Mouse (Mus musculus): ENCODE data around the gene Nceh1. TPM values are rescaled to one million over a fixed set of nuclear protein-coding genes. Genes with fewer than 3 reads are reported as not detected.

The Nceh1 gene
- polyA plus RNA-seq, 1 experiment from 2014 or later: 4.3 TPM

DNA sequence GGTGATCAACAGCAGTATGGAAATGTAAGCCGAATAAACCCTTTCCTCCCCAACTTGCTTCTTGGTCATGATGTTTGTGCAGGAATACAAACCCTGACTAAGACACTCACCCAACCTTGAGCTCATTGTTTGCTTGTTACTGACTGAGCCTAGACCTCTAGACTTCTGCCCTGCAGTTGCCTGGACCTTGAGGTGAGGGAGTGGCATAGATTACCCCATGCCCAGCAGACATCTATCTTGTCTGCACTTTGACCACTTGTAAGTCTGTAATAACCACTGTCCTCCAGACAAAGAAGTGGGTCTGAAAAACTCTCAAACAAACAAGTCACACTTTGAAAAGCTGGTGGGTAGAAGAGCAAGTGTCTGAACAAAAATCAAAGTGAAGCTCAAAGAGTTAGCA, 136.9 kb downstream of the Nceh1 start:
- Histone ChIP-seq H3K4me3 (no peak overlapping the region), H3K27ac (no peak overlapping the region), H3K27me3 (no peaks in the 10 kb centered on the region), H3K9ac (no peak overlapping the region), H3K9me3 (no peaks in the 10 kb centered on the region), H3K4me2 (replicated peaks) (no peak overlapping the region), H3K36me3 (no peaks in the 10 kb centered on the region), H3K4me1 (no peaks in the 10 kb centered on the region)
- WGBS: 80% methylated on average over 1 of the region's 1 CpGs
- no peak for ATAC-seq (ENCODE audit: insufficient number of reproducible peaks, insufficient read depth, low FRiP score, low TSS enrichment)

DNA sequence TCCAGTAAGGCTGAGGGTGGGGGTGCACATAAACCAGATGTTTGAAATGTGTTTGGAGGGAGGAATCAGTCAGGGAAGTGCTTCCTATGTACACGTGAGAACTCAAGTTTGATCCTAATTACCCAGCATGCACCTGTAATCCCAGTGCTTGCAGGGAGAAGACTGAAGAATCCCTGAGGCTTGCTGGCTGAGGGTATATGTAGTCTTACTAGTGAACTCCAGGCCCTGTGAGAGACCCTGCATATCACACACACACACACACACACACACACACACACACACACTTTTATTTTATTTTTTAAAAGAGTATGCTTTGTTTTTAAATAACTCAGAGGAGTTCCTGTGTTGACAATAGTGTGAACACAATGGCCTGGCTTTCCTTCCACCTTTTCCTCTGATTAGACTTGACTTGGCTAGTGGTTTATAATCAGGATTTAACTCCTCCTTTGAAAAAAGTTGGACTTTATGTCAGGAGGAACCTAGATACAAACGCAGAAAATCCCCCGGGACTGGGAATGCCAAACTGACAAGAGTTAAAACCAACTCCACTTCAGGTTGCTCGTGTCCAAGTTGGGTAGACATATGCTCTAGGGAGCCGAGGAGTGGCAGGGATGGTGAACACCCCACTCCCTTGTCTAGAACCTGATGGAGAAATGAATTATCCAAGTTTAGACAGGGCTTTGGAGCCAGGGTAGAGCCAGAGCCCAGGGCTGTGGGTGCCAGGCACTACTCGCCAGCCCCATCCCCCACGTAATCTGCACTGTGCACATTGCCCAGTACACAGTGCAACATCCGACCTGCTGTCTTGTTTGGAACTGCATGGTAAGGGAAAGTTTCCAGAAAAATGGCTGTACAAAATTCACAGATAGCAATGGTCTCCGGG, 138.1 kb downstream of the Nceh1 start:
- ATAC-seq (ENCODE audit: insufficient number of reproducible peaks, insufficient read depth, low FRiP score, low TSS enrichment): no peak
- 76% methylated on average over 9 of the region's 9 CpGs for WGBS
- no peak overlapping the region for H3K9ac ChIP-seq

DNA sequence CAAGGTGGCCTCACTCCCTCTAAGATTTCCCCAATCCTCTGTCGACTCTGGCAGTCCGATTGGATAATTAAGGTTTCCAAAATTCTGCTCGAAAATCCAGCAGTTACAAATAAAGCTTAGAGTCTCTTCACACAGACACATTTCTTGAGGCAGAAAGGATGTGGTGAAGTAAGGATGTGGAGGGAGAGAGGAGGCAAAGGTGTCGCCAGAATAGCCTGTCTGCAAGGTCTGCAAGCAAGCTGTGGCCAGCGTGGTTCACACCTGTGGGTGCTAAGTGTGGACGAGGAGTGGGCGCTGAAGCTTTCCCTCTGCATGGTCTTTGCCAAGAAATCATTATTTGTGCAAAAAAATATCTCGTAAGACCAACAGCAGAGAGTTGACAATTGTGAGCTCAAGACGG, 139.8 kb downstream of the Nceh1 start:
- Histone ChIP-seq H3K36me3 (no peaks in the 10 kb centered on the region), H3K27me3 (no peaks in the 10 kb centered on the region), H3K9me3 (no peaks in the 10 kb centered on the region), H3K4me1 (no peaks in the 10 kb centered on the region), H3K4me2 (replicated peaks) (no peak overlapping the region), H3K9ac (no peak overlapping the region), H3K27ac (no peak overlapping the region), H3K4me3 (no peak overlapping the region)
- 84% methylated on average over 9 of the region's 9 CpGs for WGBS
- no peak for ATAC-seq (ENCODE audit: insufficient number of reproducible peaks, insufficient read depth, low FRiP score, low TSS enrichment)

More for the DNA sequence above, 138.1 kb downstream of the Nceh1 start:
- H3K4me3 ChIP-seq: no peak overlapping the region
- H3K36me3 ChIP-seq: no peaks in the 10 kb centered on the region
- H3K27me3 ChIP-seq: no peaks in the 10 kb centered on the region
- H3K4me1 ChIP-seq: no peaks in the 10 kb centered on the region
- H3K9me3 ChIP-seq: no peaks in the 10 kb centered on the region
- H3K4me2 ChIP-seq (replicated peaks): no peak overlapping the region
- no peak overlapping the region for H3K27ac ChIP-seq

DNA sequence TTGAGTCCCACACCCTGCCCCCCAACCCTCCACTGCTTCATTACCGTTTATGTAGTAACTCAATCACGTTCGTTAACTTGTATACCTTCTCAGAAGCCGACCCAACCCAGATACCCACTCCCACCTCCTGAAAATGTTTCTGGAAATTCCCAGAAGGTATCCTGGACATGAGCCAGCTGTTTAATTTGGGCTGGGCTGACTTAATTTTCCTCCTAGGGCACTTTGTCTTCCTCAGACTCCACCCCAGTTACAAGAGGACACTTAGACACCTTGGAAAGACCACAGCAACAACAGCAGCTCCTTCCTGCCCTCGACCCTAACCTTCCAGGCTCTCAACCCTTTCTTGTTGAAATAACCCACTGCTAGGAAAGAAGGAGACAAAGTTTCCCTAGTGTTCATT, 140.8 kb downstream of the Nceh1 start:
- no peak overlapping the region for H3K4me3 ChIP-seq
- H3K9ac ChIP-seq: no peak overlapping the region
- H3K36me3 ChIP-seq: no peaks in the 10 kb centered on the region
- H3K27me3 ChIP-seq: no peaks in the 10 kb centered on the region
- ATAC-seq (ENCODE audit: insufficient number of reproducible peaks, insufficient read depth, low FRiP score, low TSS enrichment): no peak
- H3K27ac ChIP-seq: no peak overlapping the region
- H3K4me1 ChIP-seq: no peaks in the 10 kb centered on the region
- H3K9me3 ChIP-seq: no peaks in the 10 kb centered on the region
- no peak overlapping the region for H3K4me2 ChIP-seq (replicated peaks)
- 62% methylated on average over 5 of the region's 5 CpGs for WGBS

DNA sequence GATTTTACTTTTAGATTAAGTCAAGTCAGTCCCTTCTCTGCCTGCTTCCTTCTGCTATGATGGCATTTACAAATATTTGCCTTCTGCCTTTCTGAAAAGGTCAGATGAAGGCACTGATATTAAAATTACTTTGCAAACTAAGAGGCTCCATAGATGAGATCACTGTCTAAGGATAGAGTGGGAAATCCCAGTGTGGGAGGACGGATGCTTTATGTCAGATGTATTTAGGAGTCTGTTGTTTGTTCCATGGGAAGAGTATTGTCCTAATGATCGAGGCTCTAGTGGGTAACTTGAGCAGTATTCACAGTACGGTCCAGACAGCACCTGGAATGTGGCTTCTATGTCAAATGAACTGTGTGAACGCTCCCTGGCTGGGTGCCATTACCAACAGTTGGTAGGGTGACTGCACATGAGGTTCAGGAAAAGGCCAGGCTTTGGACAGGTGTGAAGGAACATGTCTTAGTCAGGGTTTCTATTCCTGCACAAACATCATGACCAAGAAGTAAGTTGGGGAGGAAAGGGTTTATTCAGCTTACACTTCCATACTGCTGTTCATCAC, 143.9 kb downstream of the Nceh1 start:
- Histone ChIP-seq H3K9me3 (no peaks in the 10 kb centered on the region), H3K9ac (no peak overlapping the region), H3K27ac (no peak overlapping the region), H3K4me2 (replicated peaks) (no peak overlapping the region), H3K4me1 (no peaks in the 10 kb centered on the region), H3K36me3 (no peaks in the 10 kb centered on the region), H3K4me3 (no peak overlapping the region), H3K27me3 (no peaks in the 10 kb centered on the region)
- ATAC-seq (ENCODE audit: insufficient number of reproducible peaks, insufficient read depth, low FRiP score, low TSS enrichment): no peak
- WGBS: 61% methylated on average over 4 of the region's 4 CpGs

DNA sequence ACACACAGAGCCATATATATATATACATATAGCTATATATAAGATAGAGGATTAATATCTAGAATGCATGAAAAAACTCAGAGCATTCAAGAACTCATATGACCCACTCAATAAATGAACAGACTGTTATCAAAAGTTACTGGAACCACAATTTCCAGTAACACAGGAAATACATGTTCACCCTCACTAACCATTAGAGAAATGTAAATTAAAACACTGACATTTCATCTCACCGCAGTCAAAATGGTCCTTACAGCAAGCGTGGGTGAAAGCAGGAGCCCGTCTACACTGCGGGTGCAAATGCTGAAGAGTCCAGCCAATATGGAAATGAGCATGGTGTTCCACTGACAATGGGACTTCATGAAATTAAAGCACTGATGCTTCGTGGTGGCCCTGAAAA, 147.9 kb downstream of the Nceh1 start:
- 93% methylated on average over 5 of the region's 5 CpGs for WGBS
- Histone ChIP-seq H3K4me2 (replicated peaks) (no peak overlapping the region), H3K27me3 (no peaks in the 10 kb centered on the region), H3K27ac (no peak overlapping the region), H3K4me1 (no peaks in the 10 kb centered on the region), H3K4me3 (no peak overlapping the region), H3K36me3 (no peaks in the 10 kb centered on the region), H3K9ac (no peak overlapping the region), H3K9me3 (no peaks in the 10 kb centered on the region)
- ATAC-seq (ENCODE audit: insufficient number of reproducible peaks, insufficient read depth, low FRiP score, low TSS enrichment): no peak

Other genes with a start within 250 kb of the Nceh1 start
- 54.9 and 57.8 TPM in 2 replicates for gene Ect2, start 29.1 kb upstream of the Nceh1 start, polyA plus RNA-seq (2016; fragmentation: Nextera tagmentation; extraction: Ambion mirVana)
- gene Tnfsf10, start 134.1 kb downstream of the Nceh1 start, polyA plus RNA-seq (2016; fragmentation: Nextera tagmentation; extraction: Ambion mirVana): 0.08 and 0.12 TPM in 2 replicates
- not detected in 2 replicates for gene Ghsr, start 188.4 kb downstream of the Nceh1 start, polyA plus RNA-seq (2016; fragmentation: Nextera tagmentation; extraction: Ambion mirVana)

Data from embryonic facial prominence, embryonic 12.5 days (tissue).